Mouse (Mus musculus): ENCODE results near the gene Shank2.

Gene Shank2

DNA sequence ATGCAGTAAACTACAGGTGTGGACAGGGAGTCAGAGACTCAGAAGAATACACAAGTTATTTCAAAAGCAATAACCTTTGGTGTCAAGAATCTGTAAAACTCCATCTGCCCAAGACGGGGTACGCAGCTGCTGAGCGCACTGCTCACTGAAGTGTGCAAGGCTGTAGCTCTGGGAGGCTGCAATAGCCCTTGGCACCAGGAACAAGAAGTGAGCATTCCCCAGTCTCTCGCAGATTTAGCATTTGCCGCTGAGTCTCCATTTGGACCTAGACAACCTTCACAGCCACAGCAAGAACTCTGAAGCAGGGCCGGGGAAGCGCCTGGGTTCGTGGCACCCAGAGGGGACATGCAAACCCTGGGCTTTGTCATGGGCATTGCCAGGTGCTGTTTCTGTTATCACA lies 371.3 kb downstream of the Shank2 start:
- peak; percentile 32 for DNase-seq

DNA sequence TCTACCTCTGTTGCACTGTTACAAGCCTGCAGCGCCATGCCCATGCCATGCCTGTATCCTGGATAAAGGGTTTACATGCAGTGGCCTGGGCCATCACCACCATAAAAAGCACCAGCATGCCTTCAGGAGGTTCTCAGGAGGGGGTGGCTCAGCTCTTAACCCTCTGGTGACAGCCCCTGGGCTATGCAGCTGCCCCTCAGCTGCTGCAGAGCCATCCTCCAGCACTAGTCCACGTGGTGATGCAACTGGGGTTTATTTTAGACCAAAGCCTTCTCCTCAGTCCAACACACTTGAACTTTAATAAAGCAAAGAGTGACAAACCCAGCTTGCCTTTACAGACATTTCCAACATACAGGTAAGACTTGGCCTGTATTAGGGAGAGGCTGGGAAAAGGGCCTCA lies 373.8 kb downstream of the Shank2 start:
- DNase-seq, result no peak

DNA sequence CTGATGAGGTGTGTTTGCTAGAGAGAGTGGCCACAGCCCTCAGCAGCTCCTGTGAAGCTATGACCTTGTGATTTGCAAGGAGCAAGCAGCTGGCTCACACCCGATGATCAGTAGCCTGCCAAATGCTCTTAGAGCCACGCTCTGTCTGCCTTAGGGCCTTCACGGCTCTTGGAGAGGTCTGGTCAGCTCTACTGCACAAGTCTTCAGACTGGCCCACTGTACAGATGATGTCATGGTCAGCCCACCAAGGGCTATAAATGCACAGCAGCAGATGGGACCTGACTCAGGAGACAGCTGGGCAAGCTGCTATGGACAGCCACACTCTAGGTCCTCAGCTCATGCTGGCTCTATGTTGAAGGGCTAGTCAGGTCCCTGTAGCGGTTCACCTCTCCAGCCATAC lies 376.5 kb downstream of the Shank2 start:
- DNase-seq, result peak; percentile 41

DNA sequence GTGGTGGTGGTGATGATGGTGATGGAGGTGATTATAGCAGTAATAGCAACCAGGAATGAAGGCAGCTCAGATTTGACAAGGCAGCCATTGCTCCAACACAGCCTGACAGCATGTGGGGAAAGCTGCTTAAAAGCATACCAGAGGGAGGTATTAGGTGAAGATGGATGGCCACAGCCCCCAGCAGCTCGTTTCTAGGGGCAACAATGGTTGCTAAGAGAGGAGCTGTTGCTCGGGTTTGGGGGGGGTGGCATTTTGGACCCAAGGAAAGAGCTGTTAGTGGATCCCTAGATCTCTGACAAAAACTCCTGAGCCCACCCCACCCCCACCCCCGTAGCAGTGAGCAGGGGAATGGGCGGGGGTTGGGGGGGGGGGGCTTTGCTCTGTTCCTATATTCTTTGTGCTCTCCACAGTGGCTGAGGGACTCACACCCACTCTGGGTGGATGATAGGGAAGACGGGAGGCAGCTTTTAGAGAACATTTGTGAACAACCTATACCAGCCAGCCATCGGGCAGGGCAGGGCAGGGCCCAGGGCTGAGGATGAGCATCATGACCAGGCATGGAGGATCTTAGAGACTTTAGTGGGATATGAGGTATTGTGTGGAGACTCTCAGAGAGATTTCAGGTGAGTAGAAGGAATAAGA lies 377.6 kb downstream of the Shank2 start:
- DNase-seq, result no peak

DNA sequence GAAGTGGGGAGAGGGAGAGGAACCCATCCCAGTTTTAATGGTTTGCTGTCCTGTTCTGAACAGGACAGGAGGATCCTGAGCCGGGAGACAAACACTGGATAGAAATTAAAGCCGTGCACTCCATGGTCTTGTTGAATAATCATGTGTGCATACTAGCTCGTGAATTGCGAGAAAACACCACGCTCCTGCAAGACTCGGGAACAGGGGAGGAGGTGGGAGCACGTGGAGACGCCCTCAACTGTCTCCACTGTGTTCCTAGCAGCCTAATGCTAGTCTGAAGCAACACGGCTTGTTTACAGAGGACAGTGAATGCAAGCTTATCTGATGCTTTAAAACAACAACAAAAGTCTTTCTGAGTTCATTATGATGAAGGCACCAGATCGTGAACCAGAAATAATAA lies 379.9 kb downstream of the Shank2 start:
- no peak for DNase-seq

DNA sequence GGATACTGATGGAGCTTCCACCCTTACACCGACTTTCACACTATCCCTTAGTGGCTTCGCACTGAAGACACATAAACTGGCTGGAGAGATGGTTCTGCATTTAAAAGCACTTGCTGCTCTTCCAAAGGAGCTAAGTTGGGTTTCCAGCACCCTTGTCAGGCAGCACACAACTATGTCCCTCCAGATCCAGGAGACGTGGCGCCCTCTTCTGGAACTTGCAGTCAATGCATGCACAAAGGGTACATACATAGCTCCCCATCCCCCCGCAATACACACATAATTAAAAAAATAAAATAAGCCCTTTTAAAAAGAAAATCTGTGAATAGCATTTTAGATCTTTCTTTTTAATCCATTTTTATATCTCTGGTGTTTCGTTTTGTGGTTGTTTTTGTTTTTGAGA lies 385.8 kb downstream of the Shank2 start:
- no peak for DNase-seq

DNA sequence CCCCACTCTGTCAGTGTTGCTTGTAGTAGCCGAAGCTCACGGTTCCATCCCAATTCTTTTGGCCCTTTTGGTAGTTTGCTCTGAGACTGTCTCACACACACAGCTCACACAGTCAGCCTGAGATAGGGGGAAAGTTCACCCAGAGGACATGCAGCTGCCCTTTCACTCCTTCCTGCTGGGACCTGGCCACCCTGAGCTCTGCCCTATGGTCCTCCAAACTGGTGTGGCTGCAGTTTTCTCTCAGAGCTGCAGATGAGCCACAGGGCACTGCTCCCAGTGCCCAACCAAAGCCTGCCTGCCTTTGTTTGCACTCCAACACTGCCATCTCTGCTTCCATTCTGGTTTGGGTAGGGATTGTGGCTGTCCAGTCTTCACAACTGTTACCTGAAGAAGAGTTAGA lies 388.0 kb downstream of the Shank2 start:
- DNase-seq, result no peak

DNA sequence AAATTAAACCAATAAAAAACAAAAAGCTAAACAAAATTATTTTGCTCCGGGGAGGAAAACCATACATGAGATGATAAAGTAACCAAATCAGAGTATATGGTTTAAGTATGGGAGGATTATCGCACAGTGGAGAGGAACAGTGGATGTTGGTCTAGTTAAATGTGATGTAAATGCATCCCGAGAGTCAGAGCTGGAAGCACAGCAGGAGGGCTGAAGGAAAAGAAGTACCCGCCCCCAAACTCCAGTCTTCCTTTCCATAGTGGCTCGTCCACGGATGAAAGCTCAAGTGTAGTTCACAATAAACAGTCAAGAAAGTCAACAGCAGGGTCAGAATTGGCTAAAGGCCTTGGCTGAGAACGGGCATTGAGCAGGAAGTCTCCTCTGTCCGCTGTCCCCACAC lies 388.9 kb downstream of the Shank2 start:
- no peak for DNase-seq

DNA sequence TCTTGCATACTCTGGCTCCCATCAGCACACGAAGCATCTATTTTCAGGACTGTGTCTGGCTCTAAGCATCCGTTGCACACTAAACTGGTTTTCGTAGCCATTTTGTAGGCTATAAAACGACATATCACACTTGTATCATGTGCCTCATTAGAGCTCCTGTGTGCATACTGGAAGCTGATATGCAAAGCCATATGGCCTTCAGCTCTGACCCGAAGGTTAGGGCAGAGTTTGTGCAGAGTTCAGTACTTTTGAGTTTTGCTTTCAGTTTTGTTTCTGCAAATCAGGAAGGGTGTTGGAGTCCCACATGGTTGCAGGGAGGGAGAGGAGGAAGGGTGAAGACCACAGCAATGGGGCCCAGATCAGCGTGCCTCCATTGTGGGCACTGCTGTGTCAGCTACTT lies 390.0 kb downstream of the Shank2 start:
- no peak for DNase-seq

DNA sequence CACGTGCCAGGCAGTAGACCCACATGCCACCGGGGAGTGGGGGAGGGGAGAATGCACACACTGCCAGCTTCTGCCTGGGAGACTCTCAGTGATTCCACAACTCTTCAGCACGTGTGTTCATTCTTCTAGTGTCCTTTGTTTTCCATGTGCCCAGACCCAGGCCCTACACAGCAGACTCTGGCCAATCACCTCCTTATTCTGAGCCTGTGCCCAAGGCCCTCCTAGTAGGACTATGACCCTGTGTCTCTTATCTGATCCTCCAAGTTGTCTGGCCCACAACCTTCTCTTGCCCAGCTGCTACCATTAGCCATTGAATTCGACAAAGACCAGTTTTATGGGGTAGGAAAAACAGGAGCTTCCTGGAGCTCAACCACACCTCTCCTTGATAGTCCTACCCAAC lies 400.8 kb downstream of the Shank2 start:
- no peak for DNase-seq

DNA sequence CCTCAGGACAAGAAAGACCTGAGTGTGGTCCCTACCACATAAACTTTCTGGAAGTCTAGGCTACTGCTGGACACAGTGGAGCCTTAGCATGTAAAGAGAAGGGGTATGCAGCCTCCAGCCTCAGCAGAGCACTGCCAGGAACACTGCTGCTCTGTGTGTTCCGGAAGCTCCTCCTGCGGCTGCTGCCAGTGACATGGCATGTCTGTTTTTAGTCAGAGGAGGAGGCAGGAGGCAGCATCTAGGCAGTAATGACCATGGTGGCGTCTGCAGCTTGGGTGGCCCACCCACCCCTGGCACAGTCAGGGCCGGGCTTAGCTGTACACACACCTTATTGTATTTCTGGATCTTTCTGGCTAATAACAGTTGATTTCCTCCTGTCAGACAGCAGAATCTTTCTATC lies 405.9 kb downstream of the Shank2 start:
- DNase-seq, result no peak

DNA sequence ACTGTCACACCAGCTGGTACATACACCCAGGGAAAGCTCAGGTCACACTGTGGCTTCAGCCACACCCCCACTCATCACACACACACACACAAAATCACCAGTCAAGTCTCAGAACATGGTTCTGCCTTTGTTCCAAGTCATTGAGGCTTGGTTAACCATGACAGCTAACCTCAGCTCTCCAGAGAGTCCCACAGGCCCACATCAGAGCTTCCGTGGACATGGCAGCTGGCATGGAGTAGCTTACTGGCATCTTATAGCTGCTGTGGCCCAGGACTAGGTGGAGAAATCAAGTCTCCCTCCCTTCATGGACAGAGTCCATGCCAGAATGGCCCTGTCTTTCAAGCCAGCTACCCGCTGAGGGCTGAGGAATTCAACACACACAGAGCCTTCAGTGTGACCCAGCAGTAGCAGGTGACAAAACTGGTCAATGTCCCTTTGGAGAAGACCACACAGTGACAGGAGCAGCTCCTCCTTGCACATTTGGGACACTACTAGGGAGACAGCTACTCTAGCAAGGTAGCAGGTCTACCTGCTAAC lies 406.8 kb downstream of the Shank2 start:
- DNase-seq, result peak; percentile 36

DNA sequence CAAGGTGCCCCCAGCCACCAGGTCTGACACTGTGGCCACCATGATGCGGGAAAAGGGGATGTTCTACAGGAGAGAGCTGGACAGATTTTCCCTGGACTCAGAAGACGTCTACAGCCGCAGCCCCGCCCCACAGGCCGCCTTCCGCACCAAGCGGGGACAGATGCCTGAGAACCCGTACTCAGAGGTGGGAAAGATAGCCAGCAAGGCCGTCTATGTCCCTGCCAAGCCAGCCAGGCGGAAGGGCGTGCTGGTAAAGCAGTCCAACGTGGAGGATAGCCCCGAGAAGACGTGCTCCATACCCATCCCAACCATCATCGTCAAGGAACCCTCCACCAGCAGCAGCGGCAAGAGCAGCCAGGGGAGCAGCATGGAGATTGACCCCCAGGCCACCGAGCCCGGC lies 408.0 kb downstream of the Shank2 start:
- no peak for DNase-seq

DNA sequence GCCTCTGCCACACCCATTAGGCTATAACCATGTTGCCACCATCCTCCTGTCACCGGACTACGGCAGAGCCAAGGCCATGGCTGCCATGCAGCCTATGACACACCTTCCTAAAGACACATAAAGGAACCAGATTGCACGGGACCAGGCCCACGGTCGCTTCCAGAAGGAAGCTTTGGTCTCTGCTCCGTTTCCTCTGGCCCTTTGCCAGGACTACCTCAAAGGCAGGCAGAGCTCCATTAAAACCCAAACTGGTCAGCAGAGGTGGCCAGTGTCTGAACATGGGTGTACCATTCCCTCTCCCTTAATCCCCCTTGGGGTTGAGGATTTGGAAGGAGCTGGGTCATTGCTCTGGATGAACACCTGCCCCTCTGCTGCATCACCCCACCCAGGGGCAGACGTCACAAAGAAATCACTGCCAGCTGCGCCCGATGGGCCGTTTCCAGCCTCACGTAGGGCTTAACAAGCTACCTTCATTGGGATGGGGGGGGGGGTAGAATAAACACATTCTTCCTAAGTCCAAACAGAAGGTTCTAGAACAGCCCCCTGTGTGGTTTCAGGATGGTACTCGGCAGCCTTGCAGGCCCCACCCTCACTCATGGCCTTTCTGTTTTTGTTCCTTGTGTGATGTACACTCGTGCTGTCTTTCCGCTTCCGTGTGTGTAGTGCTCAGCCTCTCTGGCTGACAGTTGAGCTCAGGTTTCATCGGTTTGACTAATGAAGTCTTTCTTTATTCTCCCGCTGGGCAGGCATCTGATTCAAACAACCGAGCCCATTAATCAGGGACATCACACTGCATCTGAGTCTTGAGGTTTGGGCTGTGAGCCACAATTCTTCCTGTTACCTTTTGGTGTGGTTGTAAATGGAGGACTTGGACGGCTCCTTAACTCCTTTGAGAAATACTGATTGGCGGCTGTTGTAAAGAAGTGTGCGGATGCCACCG lies 410.5 kb downstream of the Shank2 start:
- peak; percentile 47 for DNase-seq

DNA sequence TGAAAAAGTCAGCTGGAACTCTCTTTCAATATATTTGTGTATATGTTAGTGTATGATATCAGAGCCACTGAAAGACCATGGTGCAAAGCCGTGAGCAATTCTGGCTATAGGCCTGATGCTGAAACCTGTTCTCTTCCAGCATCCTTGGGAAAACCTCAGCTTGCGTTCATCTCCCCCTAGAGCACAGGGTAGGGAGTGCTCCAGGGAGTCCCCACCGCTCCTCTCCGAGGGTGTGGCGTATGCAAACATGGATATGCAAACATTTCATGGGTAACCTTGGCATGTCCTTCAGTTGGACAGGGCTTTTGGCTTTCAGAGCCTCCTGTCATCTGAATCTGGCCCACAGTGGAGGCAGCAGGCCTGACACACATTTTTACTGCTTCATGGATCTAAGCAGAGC lies 412.9 kb downstream of the Shank2 start:
- no peak for DNase-seq

DNA sequence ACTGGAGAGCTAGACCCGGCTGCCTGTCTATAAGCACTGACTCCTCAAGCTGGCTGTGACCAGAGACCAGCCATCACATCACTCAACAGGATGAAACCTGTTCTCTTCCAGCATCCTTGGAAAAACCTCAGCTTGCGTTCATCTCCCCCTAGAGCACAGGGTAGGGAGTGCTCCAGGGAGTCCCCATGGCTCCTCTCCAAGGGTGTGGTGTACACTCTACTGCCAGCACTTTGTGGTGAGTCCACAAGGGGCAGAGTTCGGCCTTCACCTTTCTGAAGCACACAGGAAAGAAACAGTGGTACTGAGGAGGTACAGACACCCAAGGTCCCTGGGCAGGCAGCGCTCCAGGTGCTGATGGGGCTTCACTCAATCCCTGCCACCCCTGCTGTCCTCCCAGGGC lies 414.1 kb downstream of the Shank2 start:
- DNase-seq, result peak; percentile 39

DNA sequence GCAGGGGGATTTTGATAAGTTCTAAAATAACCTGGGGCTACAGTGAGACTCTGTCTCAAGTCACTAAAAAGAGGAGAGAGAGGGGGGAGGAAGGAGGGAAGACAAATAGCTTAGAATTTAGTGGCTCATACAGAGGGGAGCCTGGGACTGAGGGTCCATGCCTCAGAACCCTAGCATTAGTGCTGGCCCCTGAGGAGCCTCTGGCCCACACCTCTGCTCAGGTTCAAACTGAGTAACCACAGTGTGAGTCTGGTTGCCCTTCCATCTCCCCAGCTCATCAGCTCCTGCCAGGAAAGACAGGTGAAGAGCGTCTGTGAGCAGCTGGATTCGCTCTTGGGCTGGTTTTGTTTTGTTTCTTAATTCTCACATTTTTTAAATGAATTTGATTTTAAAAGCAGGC lies 415.5 kb downstream of the Shank2 start:
- no peak for DNase-seq

DNA sequence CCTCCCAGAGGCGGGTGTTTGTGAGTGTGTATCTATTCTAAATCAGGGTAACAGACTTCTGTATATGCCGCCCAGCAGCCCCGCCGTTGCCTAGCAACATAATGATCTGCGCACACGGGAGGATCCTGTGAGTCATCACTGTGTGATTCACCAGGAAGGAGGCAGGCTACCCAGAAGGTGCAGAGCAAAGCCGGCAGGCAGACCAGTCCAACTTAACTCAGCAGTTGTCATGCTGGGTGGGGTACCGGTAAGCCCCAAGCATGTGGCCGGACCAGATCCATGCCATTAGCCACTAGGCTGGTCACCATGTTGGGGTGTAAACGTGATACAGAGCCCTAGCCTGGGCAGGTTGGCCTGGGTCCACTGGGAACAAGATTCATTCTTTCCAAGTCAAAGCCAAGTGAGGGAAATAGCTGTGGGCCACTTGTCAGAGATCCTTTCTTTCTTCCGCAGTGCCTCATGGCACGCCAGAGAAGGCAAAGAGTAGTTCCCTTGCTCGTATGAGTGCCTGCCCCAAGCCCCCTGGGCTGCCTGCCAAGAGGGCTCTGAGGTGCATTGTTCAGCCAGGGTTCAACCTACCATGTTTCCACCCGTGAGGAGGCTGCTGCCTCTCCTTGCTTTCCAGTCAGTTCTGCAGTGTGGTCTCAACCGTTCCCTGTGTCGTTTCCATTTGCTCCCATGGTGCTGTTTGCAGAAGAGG lies 416.1 kb downstream of the Shank2 start:
- DNase-seq, result peak; percentile 84

DNA sequence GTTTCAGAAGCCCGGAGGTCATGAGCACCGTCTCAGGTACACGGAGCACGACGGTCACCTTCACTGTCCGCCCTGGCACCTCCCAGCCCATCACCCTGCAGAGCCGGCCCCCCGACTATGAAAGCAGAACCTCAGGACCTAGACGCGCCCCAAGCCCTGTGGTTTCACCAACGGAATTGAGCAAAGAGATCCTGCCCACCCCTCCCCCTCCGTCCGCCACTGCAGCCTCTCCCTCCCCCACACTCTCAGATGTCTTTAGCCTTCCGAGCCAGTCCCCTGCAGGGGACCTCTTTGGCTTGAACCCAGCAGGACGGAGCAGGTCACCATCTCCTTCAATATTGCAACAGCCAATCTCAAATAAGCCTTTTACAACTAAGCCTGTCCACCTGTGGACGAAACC lies 418.8 kb downstream of the Shank2 start:
- DNase-seq, result no peak

DNA sequence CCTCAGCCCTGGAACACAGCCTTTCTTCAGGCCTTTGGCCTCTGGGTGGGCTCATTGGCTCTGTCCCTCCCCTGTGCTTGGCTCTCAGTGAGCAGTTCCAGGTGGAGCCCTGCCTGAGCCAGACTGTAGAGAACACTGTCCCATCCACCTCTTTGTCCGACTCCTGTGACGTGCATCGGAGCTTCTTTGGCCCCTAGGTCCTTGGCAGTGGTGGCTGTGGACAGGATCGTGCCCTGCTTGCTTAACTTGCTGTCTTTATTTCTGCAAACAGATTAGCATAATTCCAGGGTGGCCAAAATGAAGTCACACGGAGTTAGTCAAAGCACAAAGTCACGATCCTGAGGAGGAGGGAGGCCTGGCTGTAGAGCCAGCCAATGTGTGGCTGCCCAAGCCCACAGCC lies 419.8 kb downstream of the Shank2 start:
- DNase-seq, result no peak

DNA sequence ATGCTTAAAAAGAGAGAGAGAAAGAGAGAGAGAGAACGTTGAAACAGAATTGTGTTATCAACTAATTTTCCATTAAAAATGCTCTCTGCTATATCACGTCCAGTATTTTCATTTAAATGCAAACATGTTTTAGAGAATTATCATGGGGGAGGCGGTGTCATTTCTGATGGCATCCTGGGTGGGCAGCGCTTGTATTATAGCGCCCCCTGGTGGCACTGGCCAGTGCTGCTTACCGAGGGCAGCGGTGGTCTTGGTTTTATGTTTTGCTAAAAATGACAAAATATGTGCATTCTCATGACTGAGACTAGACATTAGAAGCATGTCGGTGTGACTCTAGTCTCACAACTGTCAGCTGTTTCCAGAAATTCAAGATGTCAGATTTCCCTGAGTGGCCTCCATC lies 424.2 kb downstream of the Shank2 start:
- DNase-seq, result peak; percentile 69

DNA sequence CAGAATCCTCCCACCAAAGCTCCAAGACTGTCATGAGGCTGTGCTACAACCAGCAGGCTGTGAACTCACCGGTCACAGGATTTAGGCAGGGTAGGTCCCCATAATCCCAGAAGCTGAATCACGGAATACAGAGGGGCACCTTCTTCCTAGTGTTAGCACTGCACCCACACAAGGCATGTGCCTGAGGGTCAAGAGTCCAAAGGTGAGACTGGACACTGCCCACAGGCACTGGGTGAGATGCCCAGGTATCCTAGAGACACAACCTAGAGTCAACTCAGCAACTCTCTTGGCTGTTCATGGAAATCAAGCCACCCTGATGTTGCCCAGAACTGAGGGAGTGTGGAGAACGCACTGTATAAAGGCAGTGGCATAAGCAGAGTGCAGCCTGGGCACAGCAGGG lies 424.9 kb downstream of the Shank2 start:
- DNase-seq, result no peak

DNA sequence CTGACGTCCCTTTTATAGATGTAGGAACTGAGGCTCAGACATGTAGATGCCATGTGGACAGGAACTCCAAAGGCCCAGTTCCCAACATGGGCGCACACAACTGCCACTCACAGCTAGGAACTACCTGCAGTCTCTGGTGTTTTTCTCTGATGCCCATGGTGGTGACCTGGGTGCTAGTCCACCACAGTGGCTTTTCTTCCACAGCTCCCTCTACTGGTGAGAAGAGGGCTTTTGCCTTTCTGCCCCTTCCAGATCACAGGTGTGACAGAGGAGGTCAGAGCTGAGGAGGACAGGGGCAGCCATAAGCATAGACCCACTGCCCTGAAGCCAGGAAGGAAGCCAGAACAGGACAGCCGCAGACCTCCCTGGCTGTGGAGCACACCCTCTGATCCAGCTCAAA lies 425.7 kb downstream of the Shank2 start:
- no peak for DNase-seq

DNA sequence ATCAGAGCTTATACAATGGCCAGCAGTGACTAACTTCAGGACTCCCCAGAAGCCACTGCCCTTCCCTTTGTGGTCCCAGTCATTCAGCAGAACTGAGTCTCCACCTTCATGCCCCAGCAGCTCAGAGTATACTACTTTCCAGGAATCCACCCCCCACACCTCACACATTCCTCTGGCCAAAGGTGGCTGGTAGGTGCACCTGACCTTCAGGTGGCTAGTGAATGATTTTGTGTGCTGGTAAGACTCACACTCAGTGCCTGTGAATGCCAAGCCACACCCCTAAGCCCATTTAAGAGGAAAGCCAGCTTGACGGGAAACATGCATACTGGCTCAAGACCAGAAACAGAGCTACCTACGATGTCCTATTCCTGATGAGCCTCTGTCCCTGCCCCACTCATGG lies 431.2 kb downstream of the Shank2 start:
- no peak for DNase-seq

Measured in retina, postnatal 1 day (tissue).